Mouse (Mus musculus) liver, embryonic 15.5 days (tissue): ENCODE results near the gene Sergef. TPM values are rescaled to one million over a fixed set of nuclear protein-coding genes. Genes with fewer than 3 reads are reported as not detected.

Experiments
- ATAC-seq: fragments of 200-750 bp; cut with Nextera tagmentation; 2 replicates; pipeline ENCODE4 v1.8.0; 2017; ENCODE audit warnings: moderate number of reproducible peaks, mild to moderate bottlenecking, moderate library complexity; ENCODE audit not compliant: insufficient read depth
- H3K27ac ChIP-seq: fragments of 300-500 bp; sonication (generic); replicated peaks from 2 replicates; pipeline ENCODE4 v1.5.1; 2015; ENCODE audit warnings: mild to moderate bottlenecking, inconsistent platforms
- H3K27me3 ChIP-seq: fragments of 300-500 bp; sonication (generic); 2 replicates; pipeline ENCODE4 v1.6.1; 2015; ENCODE audit warnings: mild to moderate bottlenecking, inconsistent platforms
- H3K36me3 ChIP-seq: fragments of 300-500 bp; sonication (generic); replicated peaks from 2 replicates; pipeline ENCODE4 v1.6.1; 2015; ENCODE audit warnings: moderate library complexity, mild to moderate bottlenecking, inconsistent platforms
- H3K4me1 ChIP-seq: fragments of 300-500 bp; sonication (generic); replicated peaks from 2 replicates; pipeline ENCODE4 v1.6.1; 2015; ENCODE audit warnings: inconsistent platforms
- H3K4me2 ChIP-seq: fragments of 300-500 bp; sonication (generic); 2 replicates; pipeline ENCODE4 v1.6.1; 2015; ENCODE audit warnings: moderate library complexity, mild to moderate bottlenecking, inconsistent platforms
- H3K4me3 ChIP-seq: fragments of 300-500 bp; sonication (generic); replicated peaks from 2 replicates; pipeline ENCODE4 v1.5.1; 2015; ENCODE audit warnings: mild to moderate bottlenecking, inconsistent platforms
- H3K9ac ChIP-seq: fragments of 300-500 bp; sonication (generic); 2 replicates; pipeline ENCODE4 v1.6.1; 2015; ENCODE audit warnings: moderate library complexity, mild to moderate bottlenecking, inconsistent platforms
- H3K9me3 ChIP-seq: fragments of 300-500 bp; sonication (generic); replicated peaks from 2 replicates; pipeline ENCODE4 v1.6.1; 2016; ENCODE audit warnings: inconsistent platforms
- WGBS: fragments of 180-500 bp; shearing (Covaris S2); methylation state at CpG from one replicate; pipeline ENCODE4 v1.1.7; 2015; ENCODE audit warnings: mixed read lengths; ENCODE audit not compliant: insufficient replicate concordance; 5-methylcytosine and 5-hydroxymethylcytosine counted together
- polyA plus RNA-seq: library from polyadenylated mRNA; unstranded; fragments of >200 nt; fragmentation: Nextera tagmentation; extraction: Ambion mirVana; gene quantifications from 2 replicates; pipeline ENCODE4 v1.2.1, GENCODE M21; 2015

Sergef gene
- polyA plus RNA-seq, 1 experiment from 2014 or later: 5.2 TPM

- Histone ChIP-seq H3K4me2 (no peak overlapping the region), H3K9me3 (no peaks in the 10 kb centered on the region), H3K9ac (no peak overlapping the region), H3K4me3 (no peak overlapping the region), H3K36me3 (no peaks in the 10 kb centered on the region), H3K27me3 (no peaks in the 10 kb centered on the region), H3K4me1 (no peaks in the 10 kb centered on the region), H3K27ac (no peak overlapping the region)
- ATAC-seq: no peak
- 66% methylated on average over 14 of the region's 14 CpGs for WGBS
Observed at GRCm38 (mm10) chr7:46492134-46492678, 147.4 kb downstream of the Sergef start.

DNA sequence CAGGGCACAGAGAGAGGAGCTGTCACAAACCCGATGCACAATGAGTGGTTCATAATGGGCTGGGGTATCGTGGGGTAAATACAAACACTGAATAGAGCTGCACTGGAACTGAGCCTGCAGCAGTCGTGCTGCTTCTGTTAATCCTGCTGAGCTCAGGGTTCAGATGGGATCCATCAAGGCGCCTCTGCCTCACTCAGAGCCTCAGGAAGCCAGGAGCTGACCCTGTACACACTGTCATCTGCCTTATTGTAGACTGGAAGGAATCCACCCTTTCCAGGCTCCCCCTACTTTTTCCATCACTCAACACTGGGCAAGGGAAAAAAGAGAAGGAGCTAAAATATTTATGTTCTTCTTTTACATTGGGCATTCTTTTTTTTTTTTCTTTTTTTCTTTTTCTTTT lies 152.3 kb downstream of the Sergef start:
- no peaks in the 10 kb centered on the region for H3K4me1 ChIP-seq
- no peak overlapping the region for H3K9ac ChIP-seq
- 52% methylated on average over 4 of the region's 4 CpGs for WGBS
- no peak overlapping the region for H3K4me3 ChIP-seq
- no peak for ATAC-seq
- H3K27me3 ChIP-seq: no peaks in the 10 kb centered on the region
- no peaks in the 10 kb centered on the region for H3K9me3 ChIP-seq
- no peak overlapping the region for H3K4me2 ChIP-seq
- no peaks in the 10 kb centered on the region for H3K36me3 ChIP-seq
- no peak overlapping the region for H3K27ac ChIP-seq

GRCm38 (mm10) chr7:46486761-46487160 lies 152.8 kb downstream of the Sergef start:
- H3K36me3 ChIP-seq: no peaks in the 10 kb centered on the region
- H3K4me1 ChIP-seq: no peaks in the 10 kb centered on the region
- H3K4me3 ChIP-seq: no peak overlapping the region
- 61% methylated on average over 5 of the region's 5 CpGs for WGBS
- no peaks in the 10 kb centered on the region for H3K27me3 ChIP-seq
- H3K4me2 ChIP-seq: no peak overlapping the region
- ATAC-seq: no peak
- no peak overlapping the region for H3K27ac ChIP-seq
- H3K9ac ChIP-seq: no peak overlapping the region
- H3K9me3 ChIP-seq: no peaks in the 10 kb centered on the region

DNA sequence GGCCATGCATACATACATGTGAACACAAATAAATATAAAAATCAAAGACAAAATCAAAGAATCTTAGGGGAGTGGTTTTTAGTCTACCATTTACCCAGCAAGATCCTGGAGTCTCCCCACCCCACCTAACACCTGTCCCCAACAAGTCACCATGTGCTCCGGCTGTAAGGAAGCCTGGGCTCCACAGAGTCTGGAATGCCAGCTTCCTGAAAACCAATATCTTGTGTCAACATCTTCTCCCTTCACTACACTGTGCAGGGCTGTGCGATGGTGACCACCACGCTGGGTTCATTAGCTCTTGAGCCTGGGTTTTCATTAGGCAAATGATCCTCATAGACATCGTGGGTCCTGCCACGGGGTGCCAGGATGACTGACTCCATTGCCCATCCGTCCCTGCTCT lies 155.4 kb downstream of the Sergef start:
- H3K4me2 ChIP-seq: no peak overlapping the region
- ATAC-seq: no peak
- H3K4me1 ChIP-seq: no peaks in the 10 kb centered on the region
- no peaks in the 10 kb centered on the region for H3K9me3 ChIP-seq
- no peaks in the 10 kb centered on the region for H3K27me3 ChIP-seq
- WGBS: 63% methylated on average over 6 of the region's 6 CpGs
- no peaks in the 10 kb centered on the region for H3K36me3 ChIP-seq
- H3K27ac ChIP-seq: no peak overlapping the region
- no peak overlapping the region for H3K9ac ChIP-seq
- H3K4me3 ChIP-seq: no peak overlapping the region

- no peak overlapping the region for H3K27ac ChIP-seq
- H3K4me2 ChIP-seq: no peak overlapping the region
- H3K27me3 ChIP-seq: no peaks in the 10 kb centered on the region
- ATAC-seq: no peak
- H3K4me1 ChIP-seq: no peaks in the 10 kb centered on the region
- H3K9ac ChIP-seq: no peak overlapping the region
- no peaks in the 10 kb centered on the region for H3K36me3 ChIP-seq
- H3K4me3 ChIP-seq: no peak overlapping the region
- WGBS: 72% methylated on average over 10 of the region's 10 CpGs
- no peaks in the 10 kb centered on the region for H3K9me3 ChIP-seq
Observed at GRCm38 (mm10) chr7:46483050-46483449, 156.6 kb downstream of the Sergef start.

DNA sequence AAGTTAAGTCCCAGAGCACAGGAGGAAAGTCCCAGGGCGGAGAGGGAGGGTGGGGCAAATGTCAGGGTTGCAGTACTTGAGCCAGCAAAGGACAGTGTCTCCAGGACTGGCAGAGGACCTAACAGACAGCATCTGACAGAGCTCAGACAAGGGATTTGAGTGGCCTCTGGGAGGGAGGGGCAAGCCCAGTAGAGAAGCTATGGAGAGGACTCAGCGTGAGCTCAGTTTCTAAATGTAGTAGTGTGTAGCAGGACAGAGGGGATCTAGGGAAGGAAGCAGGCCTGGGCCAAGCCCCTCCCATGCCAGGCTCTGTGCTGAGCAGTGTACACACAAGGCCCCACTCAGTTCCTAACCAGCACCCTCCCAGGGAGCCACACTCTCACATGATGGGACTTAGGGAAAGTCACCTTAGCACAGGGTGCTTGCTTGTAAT lies 157.5 kb downstream of the Sergef start:
- Histone ChIP-seq H3K4me3 (no peak overlapping the region), H3K4me1 (no peaks in the 10 kb centered on the region), H3K9me3 (no peaks in the 10 kb centered on the region), H3K4me2 (no peak overlapping the region), H3K27me3 (no peaks in the 10 kb centered on the region), H3K9ac (no peak overlapping the region), H3K36me3 (no peaks in the 10 kb centered on the region), H3K27ac (no peak overlapping the region)
- ATAC-seq: no peak
- 41% methylated on average over 2 of the region's 2 CpGs for WGBS

DNA sequence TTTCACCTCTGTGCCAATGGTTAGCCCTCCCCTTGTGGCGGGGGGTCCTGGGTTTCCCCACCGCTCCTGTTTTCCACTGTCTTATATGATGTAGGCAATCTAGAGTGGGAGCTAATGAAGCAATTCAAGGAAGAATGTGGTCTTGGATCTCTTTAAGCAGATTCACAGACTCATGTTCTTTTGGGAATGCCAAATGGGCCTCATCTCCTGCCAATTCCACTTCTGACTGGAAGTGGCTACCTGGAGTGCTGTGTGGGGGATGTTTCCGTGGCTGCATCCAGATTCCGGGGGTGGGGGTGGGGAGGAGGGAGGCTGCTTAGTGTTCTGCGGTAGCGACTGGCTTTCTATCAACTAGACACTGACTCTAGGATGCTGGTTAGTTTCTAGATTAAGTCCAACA lies 159.8 kb downstream of the Sergef start:
- Histone ChIP-seq H3K36me3 (no peaks in the 10 kb centered on the region), H3K9me3 (no peaks in the 10 kb centered on the region), H3K27me3 (no peaks in the 10 kb centered on the region), H3K4me1 (no peaks in the 10 kb centered on the region), H3K9ac (no peak overlapping the region), H3K27ac (no peak overlapping the region), H3K4me2 (no peak overlapping the region), H3K4me3 (no peak overlapping the region)
- 62% methylated on average over 6 of the region's 6 CpGs for WGBS
- ATAC-seq: no peak

- H3K4me3 ChIP-seq: no peak overlapping the region
- no peaks in the 10 kb centered on the region for H3K27me3 ChIP-seq
- H3K36me3 ChIP-seq: no peaks in the 10 kb centered on the region
- H3K4me1 ChIP-seq: no peaks in the 10 kb centered on the region
- no peak overlapping the region for H3K27ac ChIP-seq
- no peak for ATAC-seq
- H3K9ac ChIP-seq: no peak overlapping the region
- no peaks in the 10 kb centered on the region for H3K9me3 ChIP-seq
- 79% methylated on average over 3 of the region's 3 CpGs for WGBS
- H3K4me2 ChIP-seq: no peak overlapping the region
Observed at GRCm38 (mm10) chr7:46477456-46477855, 162.2 kb downstream of the Sergef start.

DNA sequence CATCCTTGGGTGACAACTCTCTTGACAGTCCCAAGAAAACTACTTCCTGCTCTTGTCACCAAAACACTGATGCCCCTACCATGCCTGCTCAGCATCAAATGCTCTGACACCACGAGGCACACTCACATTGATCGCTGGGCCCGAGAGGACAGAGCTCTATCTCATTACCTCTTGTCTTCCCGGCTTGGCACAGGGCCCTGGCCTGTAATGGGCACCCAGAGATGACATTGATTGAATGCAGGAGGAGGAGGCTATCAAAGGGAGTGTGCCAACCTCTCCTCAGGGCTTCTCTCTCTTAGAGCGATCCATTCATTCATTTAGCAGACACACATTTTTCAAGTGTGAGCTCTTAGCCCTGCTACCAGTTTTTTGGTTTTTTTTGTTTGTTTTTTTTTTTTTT lies 164.1 kb downstream of the Sergef start:
- H3K36me3 ChIP-seq: no peaks in the 10 kb centered on the region
- WGBS: 69% methylated on average over 5 of the region's 5 CpGs
- no peak for ATAC-seq

DNA sequence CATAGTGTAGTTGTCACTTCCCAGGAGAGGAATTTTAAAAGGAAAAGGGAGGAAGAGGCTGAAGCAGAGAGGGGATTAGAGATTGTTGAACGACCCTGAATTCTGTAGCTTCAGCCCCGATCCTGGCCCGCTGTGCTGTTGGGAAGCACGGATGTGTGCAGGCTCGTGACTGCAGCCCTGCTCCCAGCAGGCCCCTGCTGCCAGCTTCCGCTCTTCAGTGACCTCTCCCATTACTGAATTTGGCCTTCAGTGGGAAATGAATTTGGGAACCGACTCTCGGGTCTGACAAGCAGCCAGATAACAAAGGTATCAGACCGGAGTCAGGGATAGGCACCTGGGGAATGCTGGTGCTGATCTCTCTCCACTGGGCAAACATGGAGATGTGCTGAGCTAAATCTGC lies 166.5 kb downstream of the Sergef start:
- Histone ChIP-seq H3K4me2 (no peak overlapping the region), H3K27ac (no peak overlapping the region), H3K9me3 (no peaks in the 10 kb centered on the region), H3K27me3 (no peaks in the 10 kb centered on the region), H3K36me3 (no peaks in the 10 kb centered on the region), H3K4me3 (no peak overlapping the region), H3K9ac (no peak overlapping the region), H3K4me1 (no peaks in the 10 kb centered on the region)
- 51% methylated on average over 9 of the region's 9 CpGs for WGBS
- no peak for ATAC-seq

More for the DNA sequence above, 164.1 kb downstream of the Sergef start:
- Histone ChIP-seq H3K4me2 (no peak overlapping the region), H3K9me3 (no peaks in the 10 kb centered on the region), H3K27ac (no peak overlapping the region), H3K4me1 (no peaks in the 10 kb centered on the region), H3K9ac (no peak overlapping the region), H3K4me3 (no peak overlapping the region), H3K27me3 (no peaks in the 10 kb centered on the region)

DNA sequence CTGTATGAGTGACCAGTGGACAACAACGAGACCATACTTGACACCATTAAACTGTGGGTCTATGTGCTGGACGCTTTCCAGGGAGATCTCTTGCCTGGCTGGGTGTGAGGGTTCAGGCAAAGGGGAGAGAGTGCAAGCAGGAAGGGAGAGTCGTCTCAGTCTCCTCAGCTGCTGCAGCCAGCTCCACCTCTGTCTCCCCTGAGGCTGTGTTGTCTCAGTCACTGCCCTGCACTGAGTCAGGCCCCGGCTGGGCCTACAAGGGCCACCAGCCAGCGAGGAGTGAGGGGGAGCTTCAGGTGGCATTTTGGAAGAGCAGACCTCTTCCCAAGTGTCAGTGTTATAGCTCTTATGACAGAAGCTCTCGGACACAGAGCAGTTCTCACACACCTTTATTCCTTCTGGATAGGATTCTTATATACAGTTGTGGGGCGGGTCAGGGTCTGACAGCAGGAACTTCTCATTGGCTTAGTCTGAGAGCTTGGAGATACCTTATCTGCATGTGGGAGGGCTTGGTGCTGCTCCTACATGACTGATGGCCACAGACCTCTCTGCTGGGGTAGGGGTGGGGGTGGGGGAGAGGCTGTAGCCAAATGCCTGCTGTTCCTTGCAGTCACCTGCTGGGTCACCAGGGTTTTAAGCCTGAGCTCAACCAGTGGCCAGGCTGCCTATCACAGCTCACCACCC lies 168.4 kb downstream of the Sergef start:
- WGBS: 49% methylated on average over 7 of the region's 7 CpGs
- no peak overlapping the region for H3K27ac ChIP-seq
- no peak overlapping the region for H3K4me2 ChIP-seq
- H3K9ac ChIP-seq: no peak overlapping the region
- no peaks in the 10 kb centered on the region for H3K4me1 ChIP-seq
- no peaks in the 10 kb centered on the region for H3K27me3 ChIP-seq
- no peak overlapping the region for H3K4me3 ChIP-seq
- no peak for ATAC-seq
- no peaks in the 10 kb centered on the region for H3K9me3 ChIP-seq
- no peaks in the 10 kb centered on the region for H3K36me3 ChIP-seq

DNA sequence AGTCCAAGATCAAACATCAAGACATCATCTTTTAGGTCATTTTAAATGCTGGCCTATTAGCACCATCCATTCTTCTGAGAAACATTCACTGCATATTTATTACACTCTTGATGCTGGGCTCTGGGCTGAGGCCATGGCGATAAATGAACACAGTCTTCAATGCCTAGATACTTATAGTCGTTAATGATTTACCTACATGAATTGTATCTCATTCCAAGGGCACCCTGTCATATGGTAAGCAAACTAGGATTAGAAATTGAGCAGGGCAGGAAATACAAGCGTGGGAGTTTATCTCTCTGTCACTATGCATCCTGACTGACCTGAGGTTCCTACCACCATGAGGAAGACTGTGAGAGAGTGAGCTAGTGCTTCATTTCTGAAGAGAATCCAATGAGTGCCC lies 170.1 kb downstream of the Sergef start:
- no peaks in the 10 kb centered on the region for H3K9me3 ChIP-seq
- no peaks in the 10 kb centered on the region for H3K4me1 ChIP-seq
- H3K36me3 ChIP-seq: no peaks in the 10 kb centered on the region
- H3K9ac ChIP-seq: no peak overlapping the region
- ATAC-seq: no peak
- no peaks in the 10 kb centered on the region for H3K27me3 ChIP-seq
- no peak overlapping the region for H3K27ac ChIP-seq
- H3K4me3 ChIP-seq: no peak overlapping the region
- H3K4me2 ChIP-seq: no peak overlapping the region
- 55% methylated on average over 3 of the region's 3 CpGs for WGBS
